Mouse (Mus musculus) bone marrow macrophage, adult 2 months (primary cell): Measurements from ENCODE around the gene N6amt1. TPM values are rescaled to one million over a fixed set of nuclear protein-coding genes. Genes with fewer than 3 reads are reported as not detected.
A peak's percentile ranks its signal among the peaks of the same experiment; 100 is the strongest.

Source experiments
- H3K27ac ChIP-seq: 2 replicates; pipeline ENCODE4 v1.5.1; 2012; ENCODE audit warnings: low read depth, low read length; ENCODE audit not compliant: insufficient read depth
- H3K4me1 ChIP-seq: 2 replicates; pipeline ENCODE4 v1.6.1; 2012; ENCODE audit warnings: low read length; ENCODE audit not compliant: control insufficient read depth, insufficient read depth
- H3K4me3 ChIP-seq: 2 replicates; pipeline ENCODE4 v1.5.1; 2012; ENCODE audit warnings: mild to moderate bottlenecking, low read length, moderate library complexity; ENCODE audit not compliant: insufficient read depth
- CTCF ChIP-seq: IDR thresholded peaks from 2 replicates; pipeline ENCODE4 v1.5.1; 2012; ENCODE audit warnings: low read depth, mild to moderate bottlenecking, low read length, moderate library complexity
- POLR2A ChIP-seq: IDR thresholded peaks from 2 replicates; pipeline ENCODE4 v1.6.1; 2012; ENCODE audit warnings: mild to moderate bottlenecking, low read depth, low read length, borderline replicate concordance
- polyA plus RNA-seq: library from polyadenylated mRNA; stranded (reverse); fragments of >200 nt; gene quantifications from 2 replicates; pipeline ENCODE4 v1.2.4, GENCODE M21; 2012; ENCODE audit not compliant: missing spikeins, insufficient read depth, insufficient read length

The N6amt1 gene
- polyA plus RNA-seq, result 10.6 and 11.5 TPM in 2 replicates

GRCm38 (mm10) chr16:87354075-87354583, at the start of gene N6amt1:
Gene N6amt1 (plus strand): TSS chr16:87354185.
- peak within 1 kb of the TSS; percentile 79 for H3K4me3 ChIP-seq
- H3K27ac ChIP-seq, result peak within 1 kb of the TSS; percentile 99
- no peak for TF ChIP-seq CTCF
- no peak for TF ChIP-seq POLR2A
- peaks cover 11% of the 10 kb centered on the region for H3K4me1 ChIP-seq

GRCm38 (mm10) chr16:87305251-87306011, 48.6 kb upstream of the N6amt1 start:
- no peak overlapping the region for H3K4me3 ChIP-seq
- peak overlapping the region; percentile 77 for H3K27ac ChIP-seq
- peaks cover 40% of the 10 kb centered on the region for H3K4me1 ChIP-seq
- TF ChIP-seq POLR2A (no peak), CTCF (no peak)

- Histone ChIP-seq H3K4me1 (peaks cover 40% of the 10 kb centered on the region), H3K4me3 (no peak overlapping the region), H3K27ac (peak overlapping the region; percentile 77)
- TF ChIP-seq CTCF (no peak), POLR2A (no peak)
Measured at GRCm38 (mm10) chr16:87307109-87307735, 46.8 kb upstream of the N6amt1 start.

- no peak for TF ChIP-seq POLR2A
- TF ChIP-seq CTCF, result no peak
- Histone ChIP-seq H3K4me3 (no peak overlapping the region), H3K4me1 (peaks cover 25% of the 10 kb centered on the region), H3K27ac (no peak overlapping the region)
Measured at GRCm38 (mm10) chr16:87310659-87311058, 43.3 kb upstream of the N6amt1 start.

GRCm38 (mm10) chr16:87318200-87318811, 35.7 kb upstream of the N6amt1 start:
- H3K27ac ChIP-seq, result no peak overlapping the region
- no peak overlapping the region for H3K4me3 ChIP-seq
- H3K4me1 ChIP-seq, result peaks cover 13% of the 10 kb centered on the region
- TF ChIP-seq POLR2A, result no peak

GRCm38 (mm10) chr16:87318998-87319397, 35.0 kb upstream of the N6amt1 start:
- TF ChIP-seq POLR2A (no peak), CTCF (no peak)
- H3K4me1 ChIP-seq, result peaks cover 13% of the 10 kb centered on the region
- no peak overlapping the region for H3K4me3 ChIP-seq
- no peak overlapping the region for H3K27ac ChIP-seq

- H3K27ac ChIP-seq, result no peak overlapping the region
- TF ChIP-seq CTCF, result no peak
- TF ChIP-seq POLR2A, result no peak
- no peak overlapping the region for H3K4me3 ChIP-seq
Measured at GRCm38 (mm10) chr16:87319541-87320251, 34.3 kb upstream of the N6amt1 start.

GRCm38 (mm10) chr16:87320252-87320555, 33.8 kb upstream of the N6amt1 start:
- no peak overlapping the region for H3K4me3 ChIP-seq
- H3K4me1 ChIP-seq, result peaks cover 14% of the 10 kb centered on the region
- TF ChIP-seq POLR2A (no peak), CTCF (no peak)
- H3K27ac ChIP-seq, result no peak overlapping the region

More at GRCm38 (mm10) chr16:87319541-87320251, 34.3 kb upstream of the N6amt1 start:
- H3K4me1 ChIP-seq, result peaks cover 16% of the 10 kb centered on the region

GRCm38 (mm10) chr16:87324571-87324970, 29.4 kb upstream of the N6amt1 start:
- Histone ChIP-seq H3K4me1 (peaks cover 3% of the 10 kb centered on the region; the same call in 1 of the 2 replicates), H3K4me3 (no peak overlapping the region), H3K27ac (no peak overlapping the region)
- TF ChIP-seq CTCF (no peak), POLR2A (no peak)

- Histone ChIP-seq H3K4me3 (no peak overlapping the region), H3K27ac (no peak overlapping the region), H3K4me1 (peaks cover 24% of the 10 kb centered on the region)
- no peak for TF ChIP-seq CTCF
- TF ChIP-seq POLR2A, result no peak
Measured at GRCm38 (mm10) chr16:87329986-87330385, 24.0 kb upstream of the N6amt1 start.
